Mouse (Mus musculus): ENCODE results near the gene Pcnx. TPM values are rescaled to one million over a fixed set of nuclear protein-coding genes. Genes with fewer than 3 reads are reported as not detected.

Pcnx gene
- polyA plus RNA-seq, 1 experiment from 2014 or later, result 9.6 TPM

GRCm38 (mm10) chr12:81880161-81880560 is 20.3 kb downstream of the Pcnx start:
- Histone ChIP-seq H3K4me1 (ENCODE audit: control insufficient read depth, insufficient read depth, low read length) (peaks cover 3% of the 10 kb centered on the region; the same call in 1 of the 2 replicates), H3K4me3 (ENCODE audit: low read depth, low read length) (no peak overlapping the region), H3K9me3 (replicated peaks; ENCODE audit: control insufficient read depth, low read length) (no peaks in the 10 kb centered on the region; the same call in 1 of the 2 replicates), H3K4me2 (ENCODE audit: low read length) (no peak overlapping the region), H3K9ac (ENCODE audit: low read length) (no peak overlapping the region), H3K36me3 (ENCODE audit: control insufficient read depth, insufficient read depth, low read length) (no peaks in the 10 kb centered on the region), H3K27me3 (replicated peaks; ENCODE audit: control insufficient read depth, insufficient read depth, low read length) (no peaks in the 10 kb centered on the region), H3K27ac (ENCODE audit: low read depth, low read length) (no peak overlapping the region)
- ATAC-seq (no peak), DNase-seq (ENCODE audit: low spot score) (no peak)
- 98% methylated on average over 3 of the region's 3 CpGs for WGBS

DNA sequence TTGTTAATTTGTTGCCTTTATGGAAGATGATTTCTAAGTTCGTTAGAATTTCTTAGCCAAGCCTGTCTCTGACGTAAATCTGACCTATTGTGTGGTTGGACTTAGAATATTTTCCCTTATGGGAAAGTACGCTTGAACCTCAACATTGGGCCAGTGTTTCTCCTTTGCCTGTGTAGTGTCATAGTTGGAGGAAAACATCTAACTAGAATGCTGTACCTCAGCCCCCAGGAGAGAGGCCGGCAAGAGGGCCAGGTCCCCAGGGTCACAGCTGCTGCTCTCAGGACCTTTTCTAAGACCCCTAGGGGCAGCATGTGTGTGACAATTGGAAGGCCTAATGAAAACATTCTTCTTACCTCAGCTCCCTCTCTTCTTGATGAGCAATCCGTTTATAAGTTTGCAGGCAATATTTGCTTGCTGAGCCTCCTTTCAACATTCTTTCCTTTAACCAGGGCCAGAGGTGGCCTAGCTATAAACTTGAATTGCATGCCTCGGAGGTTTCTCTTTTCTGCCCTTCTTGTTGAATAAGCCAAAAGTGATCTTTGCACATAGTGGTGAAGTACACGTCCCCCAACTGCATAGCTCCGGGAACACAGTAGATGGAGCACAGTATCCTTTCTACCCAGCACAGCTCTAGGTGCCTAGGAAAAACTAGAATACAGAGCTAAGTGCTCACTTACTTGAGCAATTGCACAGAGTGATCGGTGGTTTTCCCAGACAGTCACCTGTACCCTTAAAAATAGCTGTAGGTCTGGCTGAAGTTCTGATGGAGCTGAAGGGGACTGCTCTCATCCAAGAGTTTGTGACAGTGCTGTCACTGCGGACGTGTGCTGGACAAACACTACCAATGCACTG is 23.7 kb downstream of the Pcnx start:
- H3K36me3 ChIP-seq (ENCODE audit: control insufficient read depth, insufficient read depth, low read length), result no peaks in the 10 kb centered on the region
- no peaks in the 10 kb centered on the region; the same call in 1 of the 2 replicates for H3K9me3 ChIP-seq (replicated peaks; ENCODE audit: control insufficient read depth, low read length)
- H3K27me3 ChIP-seq (replicated peaks; ENCODE audit: control insufficient read depth, insufficient read depth, low read length), result no peaks in the 10 kb centered on the region
- H3K4me2 ChIP-seq (ENCODE audit: low read length), result no peak overlapping the region
- H3K27ac ChIP-seq (ENCODE audit: low read depth, low read length), result no peak overlapping the region
- no peak overlapping the region for H3K9ac ChIP-seq (ENCODE audit: low read length)
- H3K4me3 ChIP-seq (ENCODE audit: low read depth, low read length), result no peak overlapping the region
- ATAC-seq, result no peak
- 72% methylated on average over 11 of the region's 11 CpGs for WGBS
- peaks cover 4% of the 10 kb centered on the region; the same call in 1 of the 2 replicates for H3K4me1 ChIP-seq (ENCODE audit: control insufficient read depth, insufficient read depth, low read length)
- DNase-seq (ENCODE audit: low spot score), result no peak

DNA sequence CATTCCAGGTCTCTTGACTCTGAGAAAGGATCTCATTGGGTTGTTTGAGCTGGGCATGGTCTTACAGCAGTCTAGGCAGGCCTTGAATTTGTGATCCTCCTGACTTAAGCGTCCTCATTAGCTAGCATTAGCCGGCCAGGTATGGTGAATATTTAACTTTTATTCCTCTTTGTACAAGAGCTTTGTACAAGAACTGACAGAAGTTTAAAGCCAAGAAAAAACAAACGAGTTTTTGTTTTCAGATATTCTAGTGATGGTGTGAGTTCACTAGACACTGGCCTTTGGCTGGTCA is 24.2 kb downstream of the Pcnx start:
- Histone ChIP-seq H3K4me3 (ENCODE audit: low read depth, low read length) (no peak overlapping the region), H3K9ac (ENCODE audit: low read length) (no peak overlapping the region), H3K36me3 (ENCODE audit: control insufficient read depth, insufficient read depth, low read length) (no peaks in the 10 kb centered on the region), H3K4me2 (ENCODE audit: low read length) (no peak overlapping the region), H3K27ac (ENCODE audit: low read depth, low read length) (no peak overlapping the region), H3K4me1 (ENCODE audit: control insufficient read depth, insufficient read depth, low read length) (peaks cover 4% of the 10 kb centered on the region; the same call in 1 of the 2 replicates), H3K9me3 (replicated peaks; ENCODE audit: control insufficient read depth, low read length) (no peaks in the 10 kb centered on the region; the same call in 1 of the 2 replicates), H3K27me3 (replicated peaks; ENCODE audit: control insufficient read depth, insufficient read depth, low read length) (no peaks in the 10 kb centered on the region)
- no peak for ATAC-seq
- no peak for DNase-seq (ENCODE audit: low spot score)
- 82% methylated on average over 3 of the region's 3 CpGs for WGBS

- Histone ChIP-seq H3K4me3 (ENCODE audit: low read depth, low read length) (no peak overlapping the region), H3K9ac (ENCODE audit: low read length) (no peak overlapping the region), H3K4me2 (ENCODE audit: low read length) (no peak overlapping the region), H3K27me3 (replicated peaks; ENCODE audit: control insufficient read depth, insufficient read depth, low read length) (no peaks in the 10 kb centered on the region), H3K4me1 (ENCODE audit: control insufficient read depth, insufficient read depth, low read length) (peaks cover 4% of the 10 kb centered on the region; the same call in 1 of the 2 replicates), H3K9me3 (replicated peaks; ENCODE audit: control insufficient read depth, low read length) (no peaks in the 10 kb centered on the region), H3K36me3 (ENCODE audit: control insufficient read depth, insufficient read depth, low read length) (no peaks in the 10 kb centered on the region), H3K27ac (ENCODE audit: low read depth, low read length) (no peak overlapping the region)
- DNase-seq (ENCODE audit: low spot score), result no peak
- WGBS, result 69% methylated on average over 5 of the region's 5 CpGs
- ATAC-seq, result no peak
These were observed 25.2 kb downstream of the Pcnx start for GRCm38 (mm10) chr12:81884983-81885382.

DNA sequence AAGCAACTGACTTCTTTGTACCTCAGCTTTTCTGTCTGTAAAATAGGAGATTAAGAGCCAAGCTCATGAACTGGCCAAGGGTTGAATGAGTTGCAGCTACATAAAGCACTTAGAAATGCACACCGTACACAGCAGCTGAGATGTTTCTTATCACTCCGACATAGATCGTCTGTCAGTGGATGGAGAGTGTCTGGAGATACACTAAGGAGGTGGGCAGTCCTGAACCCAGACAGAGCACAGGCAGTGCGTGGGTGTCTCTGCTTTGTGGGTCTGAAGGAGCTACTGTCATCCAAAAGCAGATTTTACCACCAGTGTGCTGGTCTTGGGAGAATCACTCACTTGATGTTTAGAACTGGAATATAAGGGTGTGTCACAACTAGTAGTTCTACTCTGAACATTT is 26.2 kb downstream of the Pcnx start:
- DNase-seq (ENCODE audit: low spot score) (no peak), ATAC-seq (no peak)
- Histone ChIP-seq H3K27ac (ENCODE audit: low read depth, low read length) (no peak overlapping the region), H3K27me3 (replicated peaks; ENCODE audit: control insufficient read depth, insufficient read depth, low read length) (no peaks in the 10 kb centered on the region), H3K4me2 (ENCODE audit: low read length) (no peak overlapping the region), H3K9me3 (replicated peaks; ENCODE audit: control insufficient read depth, low read length) (no peaks in the 10 kb centered on the region), H3K9ac (ENCODE audit: low read length) (no peak overlapping the region), H3K4me3 (ENCODE audit: low read depth, low read length) (no peak overlapping the region), H3K36me3 (ENCODE audit: control insufficient read depth, insufficient read depth, low read length) (no peaks in the 10 kb centered on the region), H3K4me1 (ENCODE audit: control insufficient read depth, insufficient read depth, low read length) (peaks cover 4% of the 10 kb centered on the region; the same call in 1 of the 2 replicates)
- 92% methylated on average over 4 of the region's 4 CpGs for whole genome bisulfite sequencing

DNA sequence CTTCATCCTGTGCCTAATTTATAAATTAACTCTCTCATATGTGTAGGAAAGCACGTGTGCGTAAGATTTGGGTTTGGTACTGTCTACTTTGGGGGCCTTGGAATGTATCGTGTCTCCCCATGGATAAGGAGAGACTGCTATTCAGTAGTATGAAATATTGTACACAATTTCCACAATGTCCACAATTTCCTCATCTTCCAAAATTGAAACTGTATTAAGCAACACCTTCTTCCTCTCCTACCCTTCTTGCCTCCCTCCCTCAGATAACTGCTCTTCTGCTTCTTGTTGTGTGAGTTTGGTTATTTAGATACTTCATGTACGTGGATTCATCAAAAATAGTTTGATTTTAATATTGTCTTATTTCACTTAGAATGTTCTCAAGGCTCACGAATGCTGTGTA is 29.1 kb downstream of the Pcnx start:
- 94% methylated on average over 5 of the region's 5 CpGs for whole genome bisulfite sequencing
- DNase-seq (ENCODE audit: low spot score) (no peak), ATAC-seq (no peak)
- no peak overlapping the region for H3K27ac ChIP-seq (ENCODE audit: low read depth, low read length)
- no peak overlapping the region for H3K9ac ChIP-seq (ENCODE audit: low read length)
- no peak overlapping the region for H3K4me3 ChIP-seq (ENCODE audit: low read depth, low read length)
- no peaks in the 10 kb centered on the region for H3K36me3 ChIP-seq (ENCODE audit: control insufficient read depth, insufficient read depth, low read length)
- H3K4me1 ChIP-seq (ENCODE audit: control insufficient read depth, insufficient read depth, low read length), result peaks cover 4% of the 10 kb centered on the region
- no peaks in the 10 kb centered on the region for H3K27me3 ChIP-seq (replicated peaks; ENCODE audit: control insufficient read depth, insufficient read depth, low read length)
- H3K4me2 ChIP-seq (ENCODE audit: low read length), result no peak overlapping the region
- H3K9me3 ChIP-seq (replicated peaks; ENCODE audit: control insufficient read depth, low read length), result no peaks in the 10 kb centered on the region

DNA sequence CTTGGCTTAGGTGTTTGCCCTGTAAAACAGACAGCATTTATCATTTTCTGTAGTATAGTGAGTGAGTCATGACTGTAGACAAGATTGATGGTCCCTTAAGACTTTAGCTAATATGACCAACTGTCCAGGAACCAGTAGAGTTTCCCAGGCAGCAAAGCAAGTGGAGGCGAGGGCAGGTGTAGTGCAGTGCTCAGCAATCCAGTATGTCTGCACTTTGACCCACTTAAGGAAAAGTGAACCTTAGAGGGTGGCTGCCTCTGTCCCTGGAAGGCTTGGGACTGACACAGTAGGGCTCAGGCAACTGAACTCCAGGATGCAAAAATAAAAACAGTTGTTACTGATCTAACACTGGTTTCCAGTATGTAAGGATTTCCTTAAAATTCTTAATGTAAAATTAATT is 32.1 kb downstream of the Pcnx start:
- 87% methylated on average over 1 of the region's 1 CpGs for WGBS

GRCm38 (mm10) chr12:81894311-81894710 is 34.5 kb downstream of the Pcnx start:
- H3K9ac ChIP-seq (ENCODE audit: low read length), result no peak overlapping the region
- H3K36me3 ChIP-seq (ENCODE audit: control insufficient read depth, insufficient read depth, low read length), result peaks cover 13% of the 10 kb centered on the region; the same call in 1 of the 2 replicates
- no peak for DNase-seq (ENCODE audit: low spot score)
- H3K9me3 ChIP-seq (replicated peaks; ENCODE audit: control insufficient read depth, low read length), result no peaks in the 10 kb centered on the region
- H3K27ac ChIP-seq (ENCODE audit: low read depth, low read length), result no peak overlapping the region
- WGBS, result 87% methylated on average over 5 of the region's 5 CpGs
- no peak for ATAC-seq
- H3K4me3 ChIP-seq (ENCODE audit: low read depth, low read length), result no peak overlapping the region
- H3K27me3 ChIP-seq (replicated peaks; ENCODE audit: control insufficient read depth, insufficient read depth, low read length), result no peaks in the 10 kb centered on the region
- no peaks in the 10 kb centered on the region; the same call in 1 of the 2 replicates for H3K4me1 ChIP-seq (ENCODE audit: control insufficient read depth, insufficient read depth, low read length)
- no peak overlapping the region for H3K4me2 ChIP-seq (ENCODE audit: low read length)

More for the DNA sequence above, 32.1 kb downstream of the Pcnx start:
- no peak for DNase-seq (ENCODE audit: low spot score)
- no peak overlapping the region for H3K4me3 ChIP-seq (ENCODE audit: low read depth, low read length)
- no peak for ATAC-seq
- no peaks in the 10 kb centered on the region; the same call in none of the 2 replicates for H3K4me1 ChIP-seq (ENCODE audit: control insufficient read depth, insufficient read depth, low read length)
- no peaks in the 10 kb centered on the region for H3K27me3 ChIP-seq (replicated peaks; ENCODE audit: control insufficient read depth, insufficient read depth, low read length)
- H3K9me3 ChIP-seq (replicated peaks; ENCODE audit: control insufficient read depth, low read length), result no peaks in the 10 kb centered on the region
- no peak overlapping the region for H3K4me2 ChIP-seq (ENCODE audit: low read length)
- H3K36me3 ChIP-seq (ENCODE audit: control insufficient read depth, insufficient read depth, low read length), result peaks cover 10% of the 10 kb centered on the region; the same call in 1 of the 2 replicates
- H3K27ac ChIP-seq (ENCODE audit: low read depth, low read length), result no peak overlapping the region
- no peak overlapping the region for H3K9ac ChIP-seq (ENCODE audit: low read length)

DNA sequence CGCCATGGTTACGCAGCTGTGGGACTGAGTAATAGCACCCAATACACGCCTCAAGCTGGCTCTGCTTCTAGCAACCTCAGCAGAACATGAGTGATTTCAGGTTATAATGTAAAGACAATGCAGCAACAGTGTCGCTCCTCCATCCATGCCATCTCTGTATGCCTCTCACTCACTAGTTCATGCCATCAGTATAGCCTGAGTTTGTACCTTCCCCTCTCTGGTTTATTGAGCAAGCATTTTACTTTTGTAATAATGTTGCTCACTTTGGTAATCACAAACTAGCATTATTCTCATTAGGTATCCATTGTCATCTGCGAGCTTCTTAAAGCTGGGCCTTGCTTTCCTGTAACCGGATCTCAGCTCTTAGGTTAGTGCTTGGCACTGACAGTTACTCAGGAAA is 36.2 kb downstream of the Pcnx start:
- H3K4me3 ChIP-seq (ENCODE audit: low read depth, low read length), result no peak overlapping the region
- no peaks in the 10 kb centered on the region for H3K27me3 ChIP-seq (replicated peaks; ENCODE audit: control insufficient read depth, insufficient read depth, low read length)
- H3K4me1 ChIP-seq (ENCODE audit: control insufficient read depth, insufficient read depth, low read length), result no peaks in the 10 kb centered on the region; the same call in 1 of the 2 replicates
- H3K27ac ChIP-seq (ENCODE audit: low read depth, low read length), result no peak overlapping the region
- H3K9ac ChIP-seq (ENCODE audit: low read length), result no peak overlapping the region
- WGBS, result 90% methylated on average over 6 of the region's 6 CpGs
- no peak for DNase-seq (ENCODE audit: low spot score)
- H3K36me3 ChIP-seq (ENCODE audit: control insufficient read depth, insufficient read depth, low read length), result peaks cover 13% of the 10 kb centered on the region; the same call in 1 of the 2 replicates
- no peaks in the 10 kb centered on the region for H3K9me3 ChIP-seq (replicated peaks; ENCODE audit: control insufficient read depth, low read length)
- ATAC-seq, result no peak
- no peak overlapping the region for H3K4me2 ChIP-seq (ENCODE audit: low read length)
